Mouse (Mus musculus): ENCODE results near the gene Mertk. TPM values are rescaled to one million over a fixed set of nuclear protein-coding genes. Genes with fewer than 3 reads are reported as not detected.

The Mertk gene
- polyA plus RNA-seq, 1 experiment, result 3.3 TPM

DNA sequence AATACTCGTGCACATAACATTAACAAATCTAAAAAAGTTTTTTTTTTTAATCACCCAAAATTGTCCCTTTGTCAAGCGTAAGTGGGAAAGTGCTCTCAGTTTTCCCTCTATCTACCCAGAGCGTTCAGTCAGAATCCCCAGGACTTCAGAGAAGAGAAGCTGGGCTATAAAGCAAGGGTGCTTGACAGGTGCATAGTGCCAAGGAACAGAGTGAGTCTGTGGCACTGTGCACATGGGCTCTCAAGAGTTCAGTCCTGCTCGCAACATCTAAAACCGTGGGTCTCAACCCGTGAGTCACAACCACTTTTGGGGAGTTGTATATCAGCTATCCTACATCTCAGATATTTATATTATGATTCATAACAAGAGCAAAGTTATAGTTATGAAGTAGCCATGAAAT is 71.8 kb downstream of the Mertk start:
- Histone ChIP-seq H3K36me3 (ENCODE audit: control insufficient read depth, insufficient read depth, low read length) (no peaks in the 10 kb centered on the region), H3K27ac (ENCODE audit: control insufficient read depth, insufficient read depth, low read length) (no peak overlapping the region), H3K4me1 (replicated peaks; ENCODE audit: control insufficient read depth, insufficient read depth, low read length) (no peaks in the 10 kb centered on the region), H3K27me3 (ENCODE audit: control insufficient read depth, insufficient read depth, low read length) (no peaks in the 10 kb centered on the region), H3K4me3 (ENCODE audit: control insufficient read depth, insufficient read depth, low read length) (no peak overlapping the region)
- no peak for DNase-seq
- TF ChIP-seq CTCF (IDR thresholded peaks at IDR 0.05; ENCODE audit: borderline replicate concordance, control insufficient read depth, extremely low read depth, insufficient read depth, low read length, poor library complexity) (no peak), POLR2A (IDR thresholded peaks at IDR 0.05; ENCODE audit: control insufficient read depth, extremely low read depth, insufficient read depth, low read length, poor library complexity) (no peak)
- 92% methylated on average over 6 of the region's 6 CpGs for WGBS

DNA sequence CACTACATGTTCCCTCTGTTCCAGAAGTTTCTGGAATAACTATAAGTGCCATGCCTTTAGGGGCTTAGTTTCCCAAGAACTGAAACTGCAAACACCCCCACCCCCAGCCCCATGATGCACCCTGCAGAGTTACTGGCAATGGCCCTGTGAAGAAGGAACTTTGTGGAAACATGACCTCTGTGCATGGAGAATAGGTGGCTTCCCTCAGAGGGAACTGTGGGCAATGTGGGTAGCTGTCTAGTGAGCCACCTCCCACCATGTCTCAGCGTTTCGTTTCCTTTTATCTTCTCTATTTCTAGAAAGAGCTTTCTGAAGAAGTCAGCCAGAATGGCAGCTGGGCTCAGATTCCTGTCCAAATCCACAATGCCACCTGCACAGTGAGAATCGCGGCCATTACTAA is 72.3 kb downstream of the Mertk start:
- Histone ChIP-seq H3K27ac (ENCODE audit: control insufficient read depth, insufficient read depth, low read length) (no peak overlapping the region), H3K4me1 (replicated peaks; ENCODE audit: control insufficient read depth, insufficient read depth, low read length) (no peaks in the 10 kb centered on the region), H3K4me3 (ENCODE audit: control insufficient read depth, insufficient read depth, low read length) (no peak overlapping the region), H3K27me3 (ENCODE audit: control insufficient read depth, insufficient read depth, low read length) (no peaks in the 10 kb centered on the region), H3K36me3 (ENCODE audit: control insufficient read depth, insufficient read depth, low read length) (no peaks in the 10 kb centered on the region)
- DNase-seq, result no peak
- TF ChIP-seq CTCF (IDR thresholded peaks at IDR 0.05; ENCODE audit: borderline replicate concordance, control insufficient read depth, extremely low read depth, insufficient read depth, low read length, poor library complexity), result no peak
- TF ChIP-seq POLR2A (IDR thresholded peaks at IDR 0.05; ENCODE audit: control insufficient read depth, extremely low read depth, insufficient read depth, low read length, poor library complexity), result no peak
- 4% methylated on average over 4 of the region's 4 CpGs for WGBS

DNA sequence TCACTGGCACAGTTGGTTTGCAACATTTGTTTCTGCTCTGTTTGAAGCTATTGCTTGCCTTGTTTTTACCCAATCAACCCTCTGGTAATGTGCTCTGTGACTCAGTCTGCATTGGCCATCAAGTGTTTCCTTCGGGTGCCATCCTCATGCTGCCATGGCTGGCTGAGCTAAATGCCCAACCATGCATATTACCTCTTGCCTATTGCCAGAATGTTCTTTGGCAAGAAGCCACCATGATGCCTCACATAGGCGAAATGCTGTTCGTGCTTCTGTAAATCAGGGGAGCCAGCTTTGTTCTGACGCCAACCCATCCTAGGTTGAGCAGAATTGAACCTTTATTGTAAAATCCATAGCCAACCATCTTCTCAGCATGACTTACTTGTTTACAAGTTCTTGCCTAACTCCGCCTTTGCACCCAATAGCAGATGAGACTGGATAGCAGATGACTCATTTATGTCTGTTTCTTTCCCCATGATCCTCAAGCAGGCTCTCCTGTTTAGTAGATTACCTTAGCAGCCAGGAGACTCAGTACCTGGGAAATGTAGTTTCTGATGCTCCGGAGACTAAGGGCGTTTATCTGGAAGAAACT is 73.1 kb downstream of the Mertk start:
- no peak overlapping the region for H3K4me3 ChIP-seq (ENCODE audit: control insufficient read depth, insufficient read depth, low read length)
- no peak for DNase-seq
- no peaks in the 10 kb centered on the region for H3K27me3 ChIP-seq (ENCODE audit: control insufficient read depth, insufficient read depth, low read length)
- TF ChIP-seq POLR2A (IDR thresholded peaks at IDR 0.05; ENCODE audit: control insufficient read depth, extremely low read depth, insufficient read depth, low read length, poor library complexity), result no peak
- no peak for TF ChIP-seq CTCF (IDR thresholded peaks at IDR 0.05; ENCODE audit: borderline replicate concordance, control insufficient read depth, extremely low read depth, insufficient read depth, low read length, poor library complexity)
- H3K27ac ChIP-seq (ENCODE audit: control insufficient read depth, insufficient read depth, low read length), result no peak overlapping the region
- no peaks in the 10 kb centered on the region for H3K36me3 ChIP-seq (ENCODE audit: control insufficient read depth, insufficient read depth, low read length)
- 96% methylated on average over 7 of the region's 7 CpGs for WGBS
- no peaks in the 10 kb centered on the region for H3K4me1 ChIP-seq (replicated peaks; ENCODE audit: control insufficient read depth, insufficient read depth, low read length)

DNA sequence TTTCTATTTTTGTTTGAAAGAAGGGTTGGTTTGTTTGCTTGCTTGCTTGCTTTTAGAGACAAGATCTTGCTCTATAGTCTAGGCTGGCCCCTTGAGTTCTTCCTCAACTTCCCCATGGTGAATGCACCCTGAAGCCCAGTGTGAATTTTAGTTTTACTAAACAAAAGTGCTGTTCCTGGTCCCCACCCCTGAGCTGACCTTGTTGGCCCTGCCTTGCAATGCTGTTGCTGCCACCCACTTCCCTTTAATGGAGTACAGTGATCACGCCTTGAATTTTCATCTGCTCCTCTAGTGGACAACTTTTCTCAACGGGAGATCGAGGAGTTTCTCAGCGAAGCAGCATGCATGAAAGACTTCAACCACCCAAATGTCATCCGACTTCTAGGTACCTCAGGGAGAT is 83.5 kb downstream of the Mertk start:
- TF ChIP-seq CTCF (IDR thresholded peaks at IDR 0.05; ENCODE audit: borderline replicate concordance, control insufficient read depth, extremely low read depth, insufficient read depth, low read length, poor library complexity) (no peak), POLR2A (IDR thresholded peaks at IDR 0.05; ENCODE audit: control insufficient read depth, extremely low read depth, insufficient read depth, low read length, poor library complexity) (no peak)
- Histone ChIP-seq H3K36me3 (ENCODE audit: control insufficient read depth, insufficient read depth, low read length) (no peaks in the 10 kb centered on the region), H3K4me1 (replicated peaks; ENCODE audit: control insufficient read depth, insufficient read depth, low read length) (no peaks in the 10 kb centered on the region), H3K4me3 (ENCODE audit: control insufficient read depth, insufficient read depth, low read length) (no peak overlapping the region), H3K27ac (ENCODE audit: control insufficient read depth, insufficient read depth, low read length) (no peak overlapping the region), H3K27me3 (ENCODE audit: control insufficient read depth, insufficient read depth, low read length) (no peaks in the 10 kb centered on the region; the same call in 1 of the 2 replicates)
- DNase-seq, result no peak
- 70% methylated on average over 5 of the region's 5 CpGs for WGBS

DNA sequence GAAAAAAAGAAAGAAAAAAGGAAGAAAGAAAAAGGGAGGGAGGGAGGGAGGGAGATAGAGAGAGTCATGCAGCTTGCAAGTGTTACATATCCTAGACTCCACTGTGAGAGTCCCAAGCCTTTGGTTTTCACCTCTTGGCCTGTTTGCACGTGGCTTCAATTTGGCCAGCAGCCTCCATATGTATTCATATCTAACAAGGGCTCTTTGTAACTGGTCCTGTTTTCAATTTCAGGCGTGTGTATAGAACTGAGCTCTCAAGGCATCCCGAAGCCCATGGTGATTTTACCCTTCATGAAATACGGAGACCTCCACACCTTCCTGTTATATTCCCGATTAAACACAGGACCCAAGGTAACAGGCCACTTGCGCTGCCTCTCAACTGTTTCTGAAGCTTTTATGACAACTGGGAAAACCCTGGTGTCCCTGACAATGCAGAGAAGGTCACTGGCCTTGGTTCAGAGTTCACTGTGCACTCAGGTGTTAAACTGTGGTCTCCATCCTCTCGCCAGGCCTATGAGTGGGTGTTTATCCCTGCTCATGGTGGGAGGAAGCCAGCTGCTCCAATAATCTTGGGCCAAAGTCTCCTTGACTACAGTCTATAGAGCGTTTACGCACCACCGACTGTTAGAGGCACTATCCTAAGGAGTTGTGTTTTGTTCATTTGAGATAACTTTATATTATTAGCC is 85.0 kb downstream of the Mertk start:
- 92% methylated on average over 10 of the region's 10 CpGs for WGBS
- no peak for TF ChIP-seq CTCF (IDR thresholded peaks at IDR 0.05; ENCODE audit: borderline replicate concordance, control insufficient read depth, extremely low read depth, insufficient read depth, low read length, poor library complexity)
- TF ChIP-seq POLR2A (IDR thresholded peaks at IDR 0.05; ENCODE audit: control insufficient read depth, extremely low read depth, insufficient read depth, low read length, poor library complexity), result no peak
- Histone ChIP-seq H3K4me3 (ENCODE audit: control insufficient read depth, insufficient read depth, low read length) (no peak overlapping the region), H3K27me3 (ENCODE audit: control insufficient read depth, insufficient read depth, low read length) (no peaks in the 10 kb centered on the region; the same call in 1 of the 2 replicates), H3K27ac (ENCODE audit: control insufficient read depth, insufficient read depth, low read length) (no peak overlapping the region), H3K36me3 (ENCODE audit: control insufficient read depth, insufficient read depth, low read length) (no peaks in the 10 kb centered on the region), H3K4me1 (replicated peaks; ENCODE audit: control insufficient read depth, insufficient read depth, low read length) (no peaks in the 10 kb centered on the region)
- DNase-seq, result no peak

DNA sequence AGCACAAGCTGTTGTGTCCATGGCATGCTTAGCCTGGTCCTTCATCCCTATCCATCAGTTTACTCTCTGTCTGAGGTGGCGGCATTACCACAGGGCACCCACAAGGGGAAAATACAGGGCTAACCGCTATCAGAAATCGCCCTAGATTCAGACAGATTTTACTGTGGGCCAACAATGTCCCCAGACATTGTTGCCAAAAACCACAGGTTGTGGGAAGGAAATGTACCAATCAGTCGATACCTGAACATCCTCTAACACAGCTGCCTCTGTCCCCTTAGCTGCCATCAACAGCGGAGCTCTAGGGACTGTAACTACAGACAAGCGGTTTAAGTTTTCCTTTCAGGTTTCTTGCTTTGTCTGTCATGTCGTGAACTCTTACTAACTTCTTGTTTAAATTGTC is 86.1 kb downstream of the Mertk start:
- TF ChIP-seq POLR2A (IDR thresholded peaks at IDR 0.05; ENCODE audit: control insufficient read depth, extremely low read depth, insufficient read depth, low read length, poor library complexity) (no peak), CTCF (IDR thresholded peaks at IDR 0.05; ENCODE audit: borderline replicate concordance, control insufficient read depth, extremely low read depth, insufficient read depth, low read length, poor library complexity) (no peak)
- DNase-seq, result no peak
- Histone ChIP-seq H3K4me1 (replicated peaks; ENCODE audit: control insufficient read depth, insufficient read depth, low read length) (no peaks in the 10 kb centered on the region), H3K27me3 (ENCODE audit: control insufficient read depth, insufficient read depth, low read length) (no peaks in the 10 kb centered on the region; the same call in 1 of the 2 replicates), H3K27ac (ENCODE audit: control insufficient read depth, insufficient read depth, low read length) (no peak overlapping the region), H3K36me3 (ENCODE audit: control insufficient read depth, insufficient read depth, low read length) (no peaks in the 10 kb centered on the region), H3K4me3 (ENCODE audit: control insufficient read depth, insufficient read depth, low read length) (no peak overlapping the region)
- 9% methylated on average over 7 of the region's 7 CpGs for WGBS

Data from thymus, adult 2 months (tissue).